Mouse (Mus musculus): ENCODE data around the gene Gm4070. TPM values are rescaled to one million over a fixed set of nuclear protein-coding genes. Genes with fewer than 3 reads are reported as not detected.
"Not testable (repeated sequence)": the region's sequence is repeated elsewhere in the genome, so short reads cannot be mapped to it uniquely, and the experiment has no call there.

Gm4070 gene
- 1 to 10 TPM; 1.5 to 1.9 TPM for total RNA-seq (2021)
- long read RNA-seq, experiment 1, partial matches to known transcripts: 0 of 2 reads
- long read RNA-seq, experiment 1, other reads (novel, unspliced or antisense): 0 of 2 reads
- long read RNA-seq, experiment 2, partial matches to known transcripts: 2 of 2 reads
- long read RNA-seq, experiment 2, other reads (novel, unspliced or antisense): 0 of 2 reads

DNA sequence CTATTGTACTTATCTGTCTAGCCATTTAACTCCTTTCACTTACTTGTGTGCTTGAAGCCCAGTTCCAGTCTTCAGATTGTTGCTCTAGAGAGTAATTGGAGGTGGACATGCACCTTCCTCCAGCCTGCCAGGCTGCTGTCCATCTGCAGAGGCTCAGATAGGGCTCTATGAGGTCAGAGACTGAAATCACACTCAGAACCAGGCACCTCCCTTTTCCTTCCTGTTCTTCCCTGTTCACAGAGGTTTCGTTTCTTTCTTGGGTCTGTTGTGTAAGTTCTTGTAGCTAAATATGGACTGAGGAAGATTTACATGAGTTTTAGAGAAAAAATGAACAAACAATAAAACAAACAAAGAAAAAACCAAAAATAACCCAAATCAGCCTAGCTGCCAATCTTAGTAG is at the start of gene Gm4070:
TSS of gene Gm4070 (minus strand) at position 156 of the 400 bp plus-strand sequence.
- not testable (repeated sequence) for DNase-seq (ENCODE audit: low spot score in 2 of 2)

DNA sequence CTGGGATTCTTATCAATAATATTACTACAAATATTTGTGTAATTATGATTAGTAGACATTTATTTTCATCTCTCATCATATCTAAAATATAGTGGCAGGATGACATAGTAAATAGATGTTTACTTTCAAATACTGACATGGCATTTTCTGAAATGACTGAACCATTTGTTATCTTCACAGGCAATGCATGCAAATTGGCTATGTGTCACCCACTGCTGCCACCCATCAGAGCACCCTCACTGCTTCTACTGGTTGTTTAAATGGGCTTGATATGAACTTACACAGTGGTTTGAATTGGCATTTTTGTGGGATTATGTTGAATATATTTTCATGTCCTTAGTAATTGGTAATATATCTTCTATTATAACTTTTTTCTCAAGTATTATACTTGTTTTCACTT is 773 bp upstream of the Gm4070 start:
- DNase-seq (ENCODE audit: low spot score in 2 of 2): not testable (repeated sequence)

DNA sequence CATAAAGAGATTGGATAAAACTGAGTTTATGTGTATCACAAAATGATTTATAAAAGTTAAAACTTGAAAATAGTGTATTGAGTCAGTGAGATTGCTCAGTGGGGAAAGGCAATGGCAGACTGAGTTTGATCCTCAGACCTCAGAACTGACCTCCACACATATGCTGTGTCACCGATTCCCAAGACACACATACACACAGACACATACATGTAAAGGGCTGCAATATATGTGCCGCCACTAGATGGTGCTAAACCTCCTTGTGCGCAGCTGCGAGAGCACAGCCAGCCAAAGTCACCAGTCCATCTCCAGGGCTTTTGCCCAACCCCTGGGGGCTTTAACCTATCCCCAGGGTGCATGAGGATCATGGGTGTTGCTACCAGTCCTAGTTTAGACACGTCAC is 1.4 kb downstream of the Gm4070 start:
- DNase-seq (ENCODE audit: low spot score in 2 of 2): not testable (repeated sequence)

DNA sequence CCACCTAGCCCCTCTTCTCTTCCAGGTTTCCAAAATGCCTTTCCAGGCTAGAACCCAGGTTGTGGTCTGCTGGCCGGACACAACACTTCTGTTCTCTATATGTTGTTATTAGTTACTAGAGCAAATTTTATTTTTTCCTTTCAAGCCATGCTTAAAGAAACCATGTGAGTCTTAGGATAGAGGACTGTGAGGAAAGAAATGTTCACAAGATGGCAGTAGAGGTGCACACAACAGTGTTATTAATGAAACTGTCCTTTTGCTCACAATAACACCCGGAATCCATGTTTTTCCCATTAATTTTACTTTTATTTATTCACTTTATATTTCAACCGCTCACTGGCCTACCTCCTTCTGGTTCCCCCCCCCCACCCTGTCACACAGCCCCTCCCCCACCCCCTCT is 8.5 kb downstream of the Gm4070 start:
- not testable (repeated sequence) for DNase-seq (ENCODE audit: low spot score in 2 of 2)

DNA sequence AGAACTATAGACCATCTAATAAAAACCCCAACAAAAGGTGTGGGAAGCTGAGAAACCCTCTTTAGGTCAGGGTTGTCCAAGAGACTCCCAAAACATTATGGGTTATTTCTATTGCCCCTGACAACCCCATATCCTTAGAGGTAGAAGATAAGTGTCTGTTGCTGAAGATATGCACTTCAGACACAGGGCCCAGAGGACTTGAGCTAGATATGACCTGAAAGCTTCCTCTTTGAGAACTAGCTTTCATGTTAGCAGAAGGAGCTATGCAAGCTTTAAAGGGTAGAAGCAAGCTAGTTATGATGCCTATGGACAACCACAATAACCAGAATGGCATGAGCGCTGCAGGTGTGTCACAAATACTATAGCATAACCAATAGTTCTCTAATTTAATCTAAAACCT is 21.6 kb downstream of the Gm4070 start:
- DNase-seq (ENCODE audit: low spot score in 2 of 2): not testable (repeated sequence)

DNA sequence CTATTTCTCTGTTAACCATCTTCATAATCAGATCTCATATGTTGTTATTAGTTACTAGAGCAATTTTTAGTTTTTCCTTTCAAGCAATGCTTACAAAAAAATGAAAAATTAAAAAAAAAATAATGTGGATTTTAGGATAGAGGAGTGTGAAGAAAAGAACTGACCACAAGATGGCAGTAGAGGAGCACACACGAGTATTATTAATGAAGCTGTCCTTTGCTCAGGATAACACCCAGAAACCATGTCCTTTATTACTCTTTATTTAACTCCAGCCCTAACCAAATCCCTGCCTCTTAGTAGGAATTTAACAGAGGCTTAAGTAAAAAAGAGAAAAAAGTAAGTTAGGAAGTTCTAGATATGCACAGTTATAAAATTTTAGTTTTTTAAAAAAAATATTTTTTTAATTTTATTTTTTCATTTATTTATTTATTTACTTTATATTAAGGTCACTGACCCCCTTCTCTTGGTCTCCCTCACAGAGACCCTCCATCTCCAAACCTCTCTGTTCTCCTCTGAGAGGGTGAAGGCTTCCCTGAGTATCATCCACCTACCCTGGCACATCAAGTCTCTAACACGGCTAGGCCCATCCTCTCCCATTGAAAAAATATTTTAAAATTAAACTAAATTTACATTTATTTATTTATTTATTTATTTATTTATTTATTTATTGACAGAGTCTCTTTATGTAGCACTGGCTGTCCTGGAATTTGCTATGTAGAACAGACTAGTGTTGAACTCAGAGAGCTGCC is 70.0 kb downstream of the Gm4070 start:
- not testable (repeated sequence) for DNase-seq (ENCODE audit: low spot score in 2 of 2)

DNA sequence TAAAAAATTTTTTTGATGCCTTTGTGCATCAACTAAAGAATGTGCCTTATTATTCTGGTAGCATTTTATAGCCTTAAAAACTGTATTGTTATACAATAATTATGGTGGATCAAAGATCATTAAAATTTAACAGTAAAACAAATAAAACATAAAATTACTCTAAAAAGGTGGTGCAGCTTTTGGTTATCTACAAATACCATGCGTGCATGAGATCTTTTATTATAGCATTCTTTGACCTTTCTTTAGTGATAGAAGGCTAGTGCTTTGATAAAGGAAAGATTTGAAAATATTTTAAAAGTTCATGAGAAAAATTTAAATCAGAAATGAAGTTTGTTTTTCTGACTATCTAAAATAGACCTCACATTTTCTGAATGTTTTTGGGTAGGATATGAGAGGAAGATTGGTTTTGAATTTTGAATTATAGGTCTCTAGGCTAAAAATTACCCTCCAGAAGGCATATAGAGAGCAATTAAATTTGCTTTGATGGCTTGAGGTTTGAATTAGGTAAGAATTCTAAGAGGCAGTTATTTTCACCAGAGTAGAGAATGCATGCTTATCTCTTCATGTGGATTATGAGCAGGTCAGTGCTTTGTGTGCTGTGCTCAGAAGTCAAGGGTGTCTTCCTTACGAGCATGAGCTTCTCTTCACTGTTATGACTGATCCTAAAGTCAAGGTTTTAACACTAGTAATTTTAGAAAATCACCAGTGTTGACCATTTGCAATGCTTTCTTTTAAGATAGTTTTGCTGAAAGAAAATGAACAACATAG is 73.9 kb downstream of the Gm4070 start:
- DNase-seq (ENCODE audit: low spot score in 2 of 2): not testable (repeated sequence)

DNA sequence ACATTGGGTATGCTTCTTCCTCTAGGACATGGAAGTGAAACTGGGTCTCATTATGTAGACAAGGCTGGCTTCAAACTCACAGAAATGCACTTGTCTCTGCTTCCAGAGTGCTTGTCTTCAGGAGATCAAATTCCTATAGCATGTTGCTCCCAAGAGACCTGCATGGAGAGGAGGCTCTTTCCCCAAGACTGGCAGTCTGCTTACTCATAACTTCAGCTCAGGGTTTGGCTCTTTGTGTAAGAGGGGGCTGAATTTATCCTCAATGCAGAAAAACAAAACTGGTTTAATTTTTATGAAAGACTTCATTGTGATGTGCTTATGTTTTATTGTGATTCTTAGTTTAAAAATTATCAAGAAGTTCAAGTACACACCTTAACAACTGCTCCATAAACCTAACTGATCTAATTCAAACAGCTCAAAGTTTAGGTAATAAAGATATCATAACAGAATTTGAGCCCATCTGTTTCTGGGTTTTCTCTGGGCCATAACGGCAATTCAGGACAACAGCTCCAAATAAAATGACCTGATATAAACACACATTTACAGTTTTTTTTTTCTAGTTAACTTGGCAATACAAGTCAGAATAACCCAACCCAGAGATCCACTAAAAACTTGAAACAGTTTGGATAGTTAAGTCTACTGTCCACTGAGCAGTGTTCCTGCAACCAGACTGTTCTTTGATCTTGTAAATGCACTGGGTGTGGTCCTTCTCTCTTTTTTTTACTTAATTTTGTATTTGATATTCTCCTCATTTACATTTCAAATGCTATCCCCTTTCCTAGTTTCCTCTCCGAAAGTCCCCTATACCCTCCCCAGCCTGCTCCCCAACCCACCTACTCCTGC is 97.8 kb downstream of the Gm4070 start:
- not testable (repeated sequence) for DNase-seq (ENCODE audit: low spot score in 2 of 2)

Other genes with a start within 250 kb of the Gm4070 start
- 100 to 1,000 TPM; 186 to 188 TPM for gene Ilk, start 217.4 kb downstream of the Gm4070 start, total RNA-seq (2021)
- 10 to 100 TPM; 14.5 to 16.9 TPM for gene Rrp8, start 216.6 kb downstream of the Gm4070 start, total RNA-seq (2021)
- gene Taf10, start 209.6 kb downstream of the Gm4070 start, total RNA-seq (2021): 10 to 100 TPM; 85.8 to 98.7 TPM
- 10 to 100 TPM; 37.6 to 42.6 TPM for gene Tpp1, start 201.7 kb downstream of the Gm4070 start, total RNA-seq (2021)
- gene Dchs1, start 166.3 kb downstream of the Gm4070 start, total RNA-seq (2021): 10 to 100 TPM; 40.9 to 42.5 TPM
- 100 to 1,000 TPM; 177 to 182 TPM for gene Mrpl17, start 142.9 kb downstream of the Gm4070 start, total RNA-seq (2021)